ENCODE assay signal across 8 mouse cellular contexts in genomic region chr17:32117872-32118421, GRCm38 (mm10). TPM values are rescaled to one million over a fixed set of nuclear protein-coding genes. Genes with fewer than 3 reads are reported as not detected.
DNase-seq lines count a peak whose midpoint lies in the region; ATAC-seq and TF ChIP-seq lines count a peak whose summit lies in the region.
"Not testable (repeated sequence)": the region's sequence is repeated elsewhere in the genome, so short reads cannot be mapped to it uniquely, and the experiment has no call there.

No protein-coding gene starts in this region.

- H3K27ac ChIP-seq in forebrain, embryonic 15.5 days (replicated peaks): peak overlapping the region; percentile 50
- H3K27ac ChIP-seq in heart, postnatal 0 days (ENCODE audit: low read depth): not testable (repeated sequence)
- peak overlapping the region; percentile 14; the same call in 1 of the 2 replicates for H3K27ac ChIP-seq in limb, embryonic 11.5 days (replicated peaks; ENCODE audit: low read depth, low read length)

- not testable (repeated sequence) for H3K36me3 ChIP-seq in forebrain, embryonic 15.5 days; heart, postnatal 0 days (replicated peaks; ENCODE audit: control insufficient read depth, insufficient read depth, low read length); limb, embryonic 11.5 days (ENCODE audit: control insufficient read depth, insufficient read depth, low read length)
- peaks cover 71% of the 10 kb centered on the region for H3K36me3 ChIP-seq in megakaryocyte, embryonic 14.5 days (replicated peaks; ENCODE audit: low read length)

- 0 out of 2 replicates have a peak overlapping the region, but pooled peaks have one; percentile 7 for H3K9ac ChIP-seq in forebrain, embryonic 15.5 days (replicated peaks)
- H3K9ac ChIP-seq in heart, postnatal 0 days (replicated peaks; ENCODE audit: low read depth, low read length); limb, embryonic 11.5 days (ENCODE audit: low read length): not testable (repeated sequence)

- not testable (repeated sequence) for H3K9me3 ChIP-seq in forebrain, embryonic 15.5 days; heart, postnatal 0 days (replicated peaks; ENCODE audit: control insufficient read depth, low read length); limb, embryonic 11.5 days (ENCODE audit: control insufficient read depth, low read length)
- peaks cover 12% of the 10 kb centered on the region for H3K9me3 ChIP-seq in megakaryocyte, embryonic 14.5 days

- H3K4me3 ChIP-seq in forebrain, embryonic 15.5 days; heart, postnatal 0 days (ENCODE audit: low read depth, low read length); limb, embryonic 11.5 days (ENCODE audit: low read depth, low read length): not testable (repeated sequence)
- peak overlapping the region; percentile 81 for H3K4me3 ChIP-seq in megakaryocyte, embryonic 14.5 days (replicated peaks)

- peaks cover 40% of the 10 kb centered on the region for H3K4me1 ChIP-seq in forebrain, embryonic 15.5 days
- peaks cover 45% of the 10 kb centered on the region for H3K4me1 ChIP-seq in heart, postnatal 0 days (ENCODE audit: control insufficient read depth, insufficient read depth)
- peaks cover 14% of the 10 kb centered on the region for H3K4me1 ChIP-seq in limb, embryonic 11.5 days (ENCODE audit: control insufficient read depth, insufficient read depth, low read length)
- peaks cover 99% of the 10 kb centered on the region for H3K4me1 ChIP-seq in megakaryocyte, embryonic 14.5 days

- DNase-seq in cerebellum, adult 11-12 months: peak; percentile 13
- not testable (repeated sequence) for DNase-seq in heart, postnatal 0 days (ENCODE audit: low spot score)
- peak; percentile 47 to 74 for DNase-seq in kidney, postnatal 25 days
- DNase-seq in limb, embryonic 11.5 days (ENCODE audit: low spot score): peak; percentile 82
- DNase-seq in right cerebral cortex, adult 18-20 months: peak; percentile 87
- peak; percentile 32 for DNase-seq in urinary bladder, postnatal 14 days (ENCODE audit: low spot score)

- peaks cover 17% of the 10 kb centered on the region for H3K27me3 ChIP-seq in forebrain, embryonic 15.5 days
- H3K27me3 ChIP-seq in heart, postnatal 0 days (ENCODE audit: control insufficient read depth, insufficient read depth, low read length); limb, embryonic 11.5 days (ENCODE audit: control insufficient read depth, insufficient read depth, low read length); megakaryocyte, embryonic 14.5 days (replicated peaks): not testable (repeated sequence)

- peak; percentile 42 for ATAC-seq in forebrain, embryonic 15.5 days (replicated peaks)
- 0 out of 2 replicates have a peak, but pooled peaks have one; percentile 1 for ATAC-seq in heart, postnatal 0 days (ENCODE audit: insufficient read depth, low read depth)
- peak; percentile 44 for ATAC-seq in limb, embryonic 11.5 days (ENCODE audit: insufficient number of reproducible peaks, low FRiP score, low TSS enrichment, low read depth)

- TF ChIP-seq EP300 in heart, postnatal 0 days (IDR thresholded peaks at IDR 0.05; ENCODE audit: low read depth): not testable (repeated sequence)

- 4% methylated on average over 13 of the region's 13 CpGs for WGBS in forebrain, embryonic 15.5 days
- WGBS in heart, postnatal 0 days: 2% methylated on average over 11 of the region's 13 CpGs
- 4% methylated on average over 12 of the region's 13 CpGs for WGBS in limb, embryonic 11.5 days

- H3K4me2 ChIP-seq in forebrain, embryonic 15.5 days (replicated peaks): peak overlapping the region; percentile 32
- not testable (repeated sequence) for H3K4me2 ChIP-seq in heart, postnatal 0 days (ENCODE audit: low read depth, low read length)
- H3K4me2 ChIP-seq in limb, embryonic 11.5 days (ENCODE audit: low read depth, severe bottlenecking): peak overlapping the region; percentile 33

- not testable (repeated sequence) for TF ChIP-seq CTCF in heart, postnatal 0 days (IDR thresholded peaks at IDR 0.05; ENCODE audit: low read depth)

RNA-seq across cellular contexts. Expression of gene Notch3, which starts 48.7 kb away (rescaled TPM):
- 5.6 and 5.8 TPM in 2 replicates for polyA plus RNA-seq in forebrain, embryonic 15.5 days (2015; fragmentation: Nextera tagmentation; extraction: Ambion mirVana)
- 36.8 and 53.6 TPM in 2 replicates for total RNA-seq in heart, postnatal 0 days (2014; rRNA removed; ENCODE audit: low replicate concordance)
- 3.7 TPM in 2 replicates for polyA plus RNA-seq in heart, postnatal 0 days (2015; fragmentation: Nextera tagmentation; extraction: Ambion mirVana)
- polyA plus RNA-seq in limb, embryonic 11.5 days (2014; fragmentation: Nextera tagmentation; extraction: Ambion mirVana): 23.5 and 26.0 TPM in 2 replicates
- 0.23 and 1.4 TPM in 2 replicates for polyA plus RNA-seq in megakaryocyte, embryonic 14.5 days (2012; ENCODE audit: insufficient read depth, low replicate concordance)
